Mouse (Mus musculus) urinary bladder, postnatal 4 days (tissue): ENCODE results near the gene Limk1.

Experiments used
- DNase-seq, 2 experiments: peaks; one replicate each; pipeline ENCODE4 v3.0.0; 2021 to 2022; ENCODE audit warnings: low spot score in 2 of 2

Gene Limk1

GRCm38 (mm10) chr5:134688086-134688717 lies at the start of gene Limk1:
TSS of gene Limk1 (minus strand) at chr5:134688598.
- DNase-seq = no peak

- no peak for DNase-seq
Measured at GRCm38 (mm10) chr5:134734920-134735319, 46.5 kb upstream of the Limk1 start.

- DNase-seq = no peak
Measured at GRCm38 (mm10) chr5:134734072-134734471, 45.7 kb upstream of the Limk1 start.

GRCm38 (mm10) chr5:134733241-134733640 lies 44.8 kb upstream of the Limk1 start:
- DNase-seq = no peak

- DNase-seq = peak in 1 of 2 experiments; percentile 69
Measured at GRCm38 (mm10) chr5:134729124-134729523, 40.7 kb upstream of the Limk1 start.

- no peak for DNase-seq
Measured at GRCm38 (mm10) chr5:134728535-134728934, 40.1 kb upstream of the Limk1 start.

- DNase-seq = no peak
Measured at GRCm38 (mm10) chr5:134727001-134727639, 38.7 kb upstream of the Limk1 start.

- no peak for DNase-seq
Measured at GRCm38 (mm10) chr5:134725299-134725698, 36.9 kb upstream of the Limk1 start.

- DNase-seq = no peak
Measured at GRCm38 (mm10) chr5:134720058-134720457, 31.7 kb upstream of the Limk1 start.

- no peak for DNase-seq
Measured at GRCm38 (mm10) chr5:134711076-134711475, 22.7 kb upstream of the Limk1 start.

- no peak for DNase-seq
Measured at GRCm38 (mm10) chr5:134709275-134709674, 20.9 kb upstream of the Limk1 start.

- DNase-seq = peak in 1 of 2 experiments; percentile 69
Measured at GRCm38 (mm10) chr5:134704157-134704556, 15.8 kb upstream of the Limk1 start.

GRCm38 (mm10) chr5:134695539-134695938 lies 7.1 kb upstream of the Limk1 start:
- no peak for DNase-seq

- DNase-seq = no peak
Measured at GRCm38 (mm10) chr5:134695082-134695481, 6.7 kb upstream of the Limk1 start.

- DNase-seq = no peak
Measured at GRCm38 (mm10) chr5:134692704-134693103, 4.3 kb upstream of the Limk1 start.

- DNase-seq = peak; percentile 98 to 100
Measured at GRCm38 (mm10) chr5:134688718-134689284, 403 bp upstream of the Limk1 start.

- DNase-seq = no peak
Measured at GRCm38 (mm10) chr5:134687187-134687586, 1.2 kb downstream of the Limk1 start.

- DNase-seq = no peak
Measured at GRCm38 (mm10) chr5:134686541-134686940, 1.9 kb downstream of the Limk1 start.

GRCm38 (mm10) chr5:134684398-134684797 lies 4.0 kb downstream of the Limk1 start:
- DNase-seq = no peak

- DNase-seq = no peak
Measured at GRCm38 (mm10) chr5:134683813-134684212, 4.6 kb downstream of the Limk1 start.

GRCm38 (mm10) chr5:134680238-134680637 lies 8.2 kb downstream of the Limk1 start:
- DNase-seq = no peak

- DNase-seq = no peak
Measured at GRCm38 (mm10) chr5:134678827-134679546, 9.4 kb downstream of the Limk1 start.
